8 mouse cellular contexts compared by ENCODE assay signal in the genomic region with DNA sequence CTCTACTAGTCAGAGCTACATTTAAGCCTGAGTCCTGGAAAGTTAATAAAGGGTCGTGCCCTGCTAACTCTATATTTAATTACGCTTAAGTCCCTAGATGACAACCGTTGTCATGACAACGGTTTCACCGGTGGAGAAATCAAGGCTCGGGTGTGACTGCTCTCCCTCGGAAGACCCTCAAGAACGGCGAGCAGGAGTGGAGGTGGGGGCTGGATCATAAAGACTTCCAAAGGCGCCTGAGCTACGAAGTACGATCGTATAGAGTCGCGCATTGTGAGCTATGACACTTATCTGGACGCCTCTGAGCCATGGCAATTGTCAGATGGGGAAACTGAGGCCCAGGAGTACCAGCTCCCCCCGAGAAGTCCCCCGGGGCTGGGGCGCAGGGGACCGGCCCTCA. TPM values are rescaled to one million over a fixed set of nuclear protein-coding genes. Genes with fewer than 3 reads are reported as not detected.
DNase-seq lines count a peak whose midpoint lies in the region; ATAC-seq and TF ChIP-seq lines count a peak whose summit lies in the region.

No protein-coding gene starts in this region.

- 0 out of 2 replicates have a peak, but pooled peaks have one; percentile 1 for ATAC-seq in limb, embryonic 14.5 days (ENCODE audit: low FRiP score, low read depth)
- ATAC-seq in stomach, postnatal 0 days (ENCODE audit: low FRiP score, low TSS enrichment), result no peak

- TF ChIP-seq POLR2A in thymus, adult 2 months (IDR thresholded peaks at IDR 0.05; ENCODE audit: control insufficient read depth, extremely low read depth, insufficient read depth, low read length, poor library complexity), result no peak
- TF ChIP-seq POLR2A in limb, embryonic 14.5 days (IDR thresholded peaks at IDR 0.05; ENCODE audit: borderline replicate concordance, extremely low read depth, insufficient read depth, insufficient read length), result no peak

- under 1% methylated on average over 20 of the region's 20 CpGs for WGBS in thymus, adult 2 months
- 1% methylated on average over 20 of the region's 20 CpGs for WGBS in limb, embryonic 14.5 days
- under 1% methylated on average over 20 of the region's 20 CpGs for WGBS in stomach, postnatal 0 days

- no peaks in the 10 kb centered on the region for H3K36me3 ChIP-seq in thymus, adult 2 months (ENCODE audit: control insufficient read depth, insufficient read depth, low read length)
- H3K36me3 ChIP-seq in limb, embryonic 14.5 days (ENCODE audit: control insufficient read depth, insufficient read depth, low read length), result peaks cover 14% of the 10 kb centered on the region
- no peaks in the 10 kb centered on the region for H3K36me3 ChIP-seq in stomach, postnatal 0 days (ENCODE audit: control insufficient read depth, insufficient read depth, low read length)

- H3K4me1 ChIP-seq in thymus, adult 2 months (replicated peaks; ENCODE audit: control insufficient read depth, insufficient read depth, low read length), result peaks cover 21% of the 10 kb centered on the region
- H3K4me1 ChIP-seq in limb, embryonic 14.5 days (ENCODE audit: control insufficient read depth, insufficient read depth, low read length), result peaks cover 6% of the 10 kb centered on the region; the same call in 1 of the 2 replicates
- no peaks in the 10 kb centered on the region for H3K4me1 ChIP-seq in stomach, postnatal 0 days (replicated peaks; ENCODE audit: control insufficient read depth, insufficient read depth)

- H3K9me3 ChIP-seq in limb, embryonic 14.5 days (ENCODE audit: control insufficient read depth, low read length), result no peaks in the 10 kb centered on the region
- no peaks in the 10 kb centered on the region for H3K9me3 ChIP-seq in stomach, postnatal 0 days (ENCODE audit: control insufficient read depth, low read length)

- H3K27ac ChIP-seq in thymus, adult 2 months (ENCODE audit: control insufficient read depth, insufficient read depth, low read length), result no peak overlapping the region
- H3K27ac ChIP-seq in limb, embryonic 14.5 days (replicated peaks; ENCODE audit: low read depth, low read length), result 0 out of 2 replicates have a peak overlapping the region, but pooled peaks have one; percentile 41
- no peak overlapping the region for H3K27ac ChIP-seq in stomach, postnatal 0 days (replicated peaks)

- TF ChIP-seq EP300 in stomach, postnatal 0 days (optimal IDR thresholded peaks at IDR 0.05), result no peak

- H3K4me3 ChIP-seq in thymus, adult 2 months (ENCODE audit: control insufficient read depth, insufficient read depth, low read length), result peak overlapping the region; percentile 77
- peak overlapping the region; percentile 89 for H3K4me3 ChIP-seq in limb, embryonic 14.5 days (replicated peaks; ENCODE audit: low read length)
- peak overlapping the region; percentile 78 for H3K4me3 ChIP-seq in stomach, postnatal 0 days (ENCODE audit: low read depth, low read length)

- TF ChIP-seq CTCF in thymus, adult 2 months (IDR thresholded peaks at IDR 0.05; ENCODE audit: borderline replicate concordance, control insufficient read depth, extremely low read depth, insufficient read depth, low read length, poor library complexity), result no peak
- TF ChIP-seq CTCF in stomach, postnatal 0 days (IDR thresholded peaks at IDR 0.05; ENCODE audit: low read depth), result no peak

- peak; percentile 44 for DNase-seq in embryo, embryonic 10 days (ENCODE audit: low spot score)
- no peak for DNase-seq in embryo, embryonic 9.5 days (ENCODE audit: extremely low spot score)
- DNase-seq in thymus, adult 2 months, result no peak
- DNase-seq in thymus, adult 18-20 months, result no peak
- no peak for DNase-seq in limb, embryonic 14.5 days (ENCODE audit: low spot score)
- no peak for DNase-seq in stomach, postnatal 0 days (ENCODE audit: low spot score)
- DNase-seq in spleen, adult 18-20 months, result no peak
- no peak for DNase-seq in thymus, postnatal 36 days

- peak overlapping the region; percentile 66 for H3K9ac ChIP-seq in limb, embryonic 14.5 days (ENCODE audit: low read depth, low read length, severe bottlenecking)
- H3K9ac ChIP-seq in stomach, postnatal 0 days (ENCODE audit: low read length), result peak overlapping the region; percentile 69

- H3K27me3 ChIP-seq in thymus, adult 2 months (ENCODE audit: control insufficient read depth, insufficient read depth, low read length), result no peaks in the 10 kb centered on the region
- no peaks in the 10 kb centered on the region for H3K27me3 ChIP-seq in limb, embryonic 14.5 days (ENCODE audit: control insufficient read depth, insufficient read depth, low read length)
- H3K27me3 ChIP-seq in stomach, postnatal 0 days (ENCODE audit: control insufficient read depth, insufficient read depth, low read length), result no peaks in the 10 kb centered on the region

- H3K4me2 ChIP-seq in limb, embryonic 14.5 days (replicated peaks; ENCODE audit: low read depth, low read length, severe bottlenecking), result peak overlapping the region; percentile 93
- peak overlapping the region; percentile 96 for H3K4me2 ChIP-seq in stomach, postnatal 0 days (replicated peaks; ENCODE audit: low read depth)

RNA-seq across cellular contexts. Expression of a gene that starts 0.4 kb away (rescaled TPM):
- polyA plus RNA-seq in thymus, adult 2 months (2012; rRNA removed), result 59.0 and 75.8 TPM in 2 replicates
- polyA plus RNA-seq in limb, embryonic 14.5 days (2012; rRNA removed), result 64.8 and 68.8 TPM in 2 replicates
- polyA plus RNA-seq in limb, embryonic 14.5 days (2014; fragmentation: Nextera tagmentation; extraction: Ambion mirVana), result 84.3 and 92.5 TPM in 2 replicates
- 29.2 and 31.2 TPM in 2 replicates for polyA plus RNA-seq in stomach, postnatal 0 days (2015; fragmentation: Nextera tagmentation; extraction: Ambion mirVana)

RNA-seq across cellular contexts. Expression of a gene that starts 36.4 kb away (rescaled TPM):
- 23.9 and 30.5 TPM in 2 replicates for polyA plus RNA-seq in thymus, adult 2 months (2012; rRNA removed)
- 36.9 and 48.0 TPM in 2 replicates for polyA plus RNA-seq in limb, embryonic 14.5 days (2012; rRNA removed)
- polyA plus RNA-seq in limb, embryonic 14.5 days (2014; fragmentation: Nextera tagmentation; extraction: Ambion mirVana), result 15.9 and 18.4 TPM in 2 replicates
- polyA plus RNA-seq in stomach, postnatal 0 days (2015; fragmentation: Nextera tagmentation; extraction: Ambion mirVana), result 28.9 and 30.4 TPM in 2 replicates

RNA-seq across cellular contexts. Expression of a gene that starts 38.8 kb away (rescaled TPM):
- polyA plus RNA-seq in thymus, adult 2 months (2012; rRNA removed), result 9.1 and 12.6 TPM in 2 replicates
- polyA plus RNA-seq in limb, embryonic 14.5 days (2012; rRNA removed), result 38.6 and 49.6 TPM in 2 replicates
- polyA plus RNA-seq in limb, embryonic 14.5 days (2014; fragmentation: Nextera tagmentation; extraction: Ambion mirVana), result 13.1 and 15.0 TPM in 2 replicates
- polyA plus RNA-seq in stomach, postnatal 0 days (2015; fragmentation: Nextera tagmentation; extraction: Ambion mirVana), result 7.3 and 7.5 TPM in 2 replicates
